Mouse (Mus musculus) kidney, postnatal 25 days (tissue): ENCODE results near the gene Kif1b.

Source experiments
- DNase-seq, 2 experiments: peaks; one replicate each; pipeline ENCODE4 v3.0.0; 2021; ENCODE audit warnings: mixed read lengths in 2 of 2

The Kif1b gene

DNA sequence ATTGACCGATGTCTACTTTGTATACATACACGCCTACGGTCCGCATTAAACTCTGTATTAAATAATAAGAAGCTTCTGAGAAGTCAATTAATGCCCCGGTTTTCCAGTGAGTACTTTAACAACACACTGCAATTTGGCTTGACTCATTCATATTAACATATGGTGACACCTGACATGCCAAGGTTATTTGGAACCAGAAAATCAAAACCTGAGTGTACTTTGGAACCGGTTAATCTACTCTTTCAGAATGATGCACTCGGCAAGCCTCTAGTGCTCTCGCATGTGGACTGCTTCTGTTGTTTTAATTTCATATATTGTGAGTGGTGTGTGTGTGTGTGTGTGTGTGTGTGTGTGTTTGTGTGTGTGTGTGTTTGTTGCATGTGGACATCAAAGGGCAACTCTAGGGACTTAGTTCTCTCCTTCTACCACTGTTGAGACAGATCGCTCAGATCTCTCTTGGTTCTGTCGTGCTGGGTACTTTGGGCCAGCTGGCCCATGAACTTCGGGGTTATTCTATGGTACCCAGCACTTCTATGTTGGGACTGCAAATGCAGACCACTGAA, 6.9 kb upstream of the Kif1b start:
- no peak for DNase-seq

DNA sequence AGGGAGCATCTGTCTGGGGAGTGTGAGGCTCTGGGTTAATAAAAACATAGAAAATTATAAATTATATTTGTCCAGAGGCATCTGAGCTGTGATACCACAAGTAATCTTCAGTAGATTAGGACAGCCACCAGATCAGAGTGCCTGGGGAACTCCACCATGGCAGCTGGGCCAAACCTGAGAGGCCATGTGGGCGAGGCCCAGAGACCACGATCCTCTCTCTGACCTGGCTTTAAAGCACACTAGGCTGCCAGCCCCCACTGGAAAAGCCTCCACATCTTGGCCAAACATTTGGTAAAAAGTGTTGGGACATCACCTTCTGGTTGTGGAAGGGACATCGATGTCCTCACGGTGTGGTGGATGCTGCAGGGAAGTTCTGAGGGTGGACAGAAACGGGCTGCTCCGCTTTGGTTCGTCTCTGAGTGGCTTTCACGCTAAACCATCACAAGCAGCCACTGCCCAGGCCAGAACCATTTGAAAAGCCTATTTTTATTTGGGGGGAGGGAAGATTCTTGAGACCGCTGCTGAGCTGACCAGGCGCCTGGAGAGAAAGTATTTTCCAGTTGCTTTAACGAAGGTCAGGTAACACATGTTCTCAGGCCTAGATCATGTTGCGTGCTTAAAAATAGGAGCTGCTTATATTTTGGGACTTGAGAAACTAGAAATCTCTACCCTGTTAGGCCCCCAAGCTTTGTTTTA, 6.2 kb upstream of the Kif1b start:
- no peak for DNase-seq

DNA sequence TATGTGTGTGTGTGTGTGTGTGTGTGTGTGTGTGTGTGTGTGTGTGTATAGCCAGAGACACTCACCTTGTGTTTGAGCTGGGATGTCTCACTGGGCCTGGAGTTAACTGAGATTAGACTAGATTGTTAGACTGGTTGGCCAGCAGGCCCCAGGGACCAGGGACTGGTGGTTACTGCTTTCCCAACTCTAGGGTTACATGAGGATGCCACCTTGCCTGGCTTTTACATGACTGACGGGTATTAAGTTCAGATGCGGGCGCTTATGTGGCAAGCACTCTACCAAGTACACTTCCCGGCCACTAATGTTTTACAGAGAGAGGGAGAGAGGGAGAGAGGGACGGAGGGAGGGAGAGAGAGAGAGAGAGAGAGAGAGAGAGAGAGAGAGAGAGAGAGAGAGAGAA, 4.5 kb upstream of the Kif1b start:
- no peak for DNase-seq

DNA sequence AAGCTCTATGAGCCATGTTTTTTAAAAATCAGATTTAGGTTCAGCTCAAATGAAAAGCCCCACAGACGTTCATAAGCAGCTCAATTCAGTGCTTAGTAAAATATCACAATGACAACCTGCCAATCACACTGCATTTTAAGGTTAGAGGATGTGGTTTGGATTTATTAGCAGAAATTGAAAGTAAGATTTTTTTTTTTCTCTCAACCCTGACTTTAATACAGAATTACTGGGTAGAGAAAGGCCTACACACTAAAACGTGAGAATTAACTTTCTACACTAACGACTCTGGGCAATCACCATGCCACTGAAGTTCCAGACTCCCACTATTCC, 963 bp upstream of the Kif1b start:
- no peak for DNase-seq

DNA sequence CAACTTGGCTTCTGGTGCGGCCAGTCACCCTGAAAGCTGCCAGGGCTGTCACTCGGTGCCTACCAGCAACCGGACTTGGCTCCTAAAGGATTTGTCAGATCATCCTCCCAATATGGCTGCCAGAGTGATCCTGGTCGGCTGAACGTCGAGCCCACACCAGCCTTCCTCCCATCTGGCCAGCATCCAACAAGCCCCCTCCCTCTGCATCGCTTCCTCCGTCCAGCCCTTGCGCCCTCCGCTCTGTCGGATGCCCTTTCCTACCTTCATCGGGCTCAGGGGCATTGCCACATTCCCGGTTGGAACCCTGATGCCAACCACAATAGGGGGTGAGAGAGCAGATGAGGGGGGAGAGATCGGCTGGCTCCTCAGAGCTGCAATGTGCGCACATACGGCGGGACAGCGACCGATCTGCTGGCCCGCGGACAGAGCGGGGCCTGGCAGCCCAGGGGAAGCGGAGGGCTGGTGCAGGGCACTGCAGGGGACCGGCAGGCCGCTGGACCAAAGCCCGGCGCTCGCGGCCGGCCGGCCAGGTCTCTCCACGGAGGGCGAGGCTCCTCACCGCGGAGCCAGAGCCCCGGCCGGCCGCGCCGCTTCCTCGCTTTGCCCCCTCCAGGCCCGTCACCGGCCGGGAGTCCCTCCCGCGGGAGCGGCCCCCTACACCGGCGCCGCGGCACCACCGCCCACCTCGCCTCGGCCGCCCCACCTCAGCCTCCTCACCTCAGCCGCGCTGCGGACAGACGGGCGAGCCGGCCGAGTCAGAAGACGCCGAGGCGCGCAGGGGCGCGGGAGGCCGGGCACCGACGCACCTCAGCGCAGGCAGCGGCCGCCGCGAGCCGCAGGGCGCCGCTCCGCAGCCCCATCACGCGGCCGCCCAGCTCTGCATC, 539 bp downstream of the Kif1b start:
- peak; percentile 81 to 88 for DNase-seq

DNA sequence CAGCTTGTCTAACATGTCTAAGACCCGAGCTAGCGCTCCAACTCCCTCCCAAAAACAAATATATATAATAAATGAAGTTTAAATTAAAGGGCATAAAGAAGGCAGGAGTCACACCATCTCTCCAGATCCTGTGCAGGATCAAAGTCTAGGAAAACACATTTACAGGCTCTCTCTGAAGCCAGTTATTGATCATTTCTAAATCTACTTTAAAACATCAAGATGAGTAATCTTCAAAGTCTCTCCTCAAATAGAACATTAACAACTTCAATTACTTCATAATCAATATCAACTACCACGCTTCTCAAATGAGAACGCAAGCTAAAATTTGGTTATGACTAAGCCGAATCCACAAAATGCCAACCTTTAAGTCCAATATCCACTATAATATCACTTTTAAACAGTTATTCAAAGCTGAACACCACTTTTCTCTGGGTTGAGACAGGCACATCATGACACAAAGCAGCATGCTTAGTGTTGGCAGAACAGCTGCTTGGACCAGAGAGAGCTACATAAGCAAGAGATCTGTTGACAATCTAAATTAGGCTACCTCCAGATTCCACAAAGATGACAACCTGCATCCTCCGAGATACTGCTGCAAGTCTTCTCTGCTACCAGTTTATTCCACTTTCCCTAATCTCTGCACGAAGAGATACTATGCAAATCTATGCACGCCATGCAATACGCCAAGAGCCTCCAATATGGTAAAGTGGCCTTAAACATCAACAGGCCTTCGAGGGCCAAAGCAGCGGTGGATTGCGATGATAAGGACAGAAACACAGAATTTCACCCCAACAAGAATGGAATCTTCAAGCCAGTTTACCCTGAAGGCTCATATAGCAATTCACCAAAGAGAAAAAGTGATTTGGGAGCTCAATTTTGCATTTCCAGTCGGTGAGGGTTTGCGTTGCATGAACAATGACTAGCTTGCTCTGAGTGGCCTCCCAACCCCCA, 1.5 kb downstream of the Kif1b start:
- DNase-seq: no peak

DNA sequence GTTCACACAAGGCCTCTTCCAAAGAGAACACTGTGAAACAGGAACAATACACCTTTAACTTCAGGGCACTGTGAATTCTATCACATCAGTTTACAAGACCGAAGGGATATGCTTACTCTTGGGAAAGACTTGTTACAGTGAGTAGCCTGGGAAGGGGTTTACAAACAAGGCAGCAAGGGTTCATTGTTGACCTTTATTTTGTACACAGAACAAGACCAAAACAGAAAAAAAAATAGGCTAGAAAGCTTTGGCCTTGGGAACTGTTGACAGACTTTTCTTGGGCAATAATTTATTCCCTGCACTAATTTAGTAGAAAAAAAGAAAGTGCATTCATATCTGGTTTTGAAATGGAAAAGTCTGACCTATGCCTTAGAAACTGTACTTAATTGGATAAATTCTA, 3.0 kb downstream of the Kif1b start:
- no peak for DNase-seq

DNA sequence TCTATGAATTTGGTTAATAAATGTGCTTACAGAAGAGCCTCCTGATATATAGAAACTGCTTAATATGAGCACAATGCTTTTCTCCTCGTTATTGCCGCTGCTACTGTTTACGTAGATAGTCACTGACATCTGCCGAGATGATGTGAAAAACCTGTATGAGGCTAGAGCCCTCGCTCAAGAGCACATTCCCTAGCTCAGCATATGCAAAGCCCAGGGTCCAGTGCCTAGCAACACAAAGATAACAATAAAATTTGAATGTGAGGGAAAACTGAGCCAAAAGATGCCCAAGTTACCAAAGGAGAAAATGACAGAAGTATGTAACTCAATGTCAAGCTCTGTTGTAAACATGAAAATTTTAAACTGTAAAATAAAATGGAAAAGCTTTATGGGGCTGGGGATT, 4.0 kb downstream of the Kif1b start:
- no peak for DNase-seq

DNA sequence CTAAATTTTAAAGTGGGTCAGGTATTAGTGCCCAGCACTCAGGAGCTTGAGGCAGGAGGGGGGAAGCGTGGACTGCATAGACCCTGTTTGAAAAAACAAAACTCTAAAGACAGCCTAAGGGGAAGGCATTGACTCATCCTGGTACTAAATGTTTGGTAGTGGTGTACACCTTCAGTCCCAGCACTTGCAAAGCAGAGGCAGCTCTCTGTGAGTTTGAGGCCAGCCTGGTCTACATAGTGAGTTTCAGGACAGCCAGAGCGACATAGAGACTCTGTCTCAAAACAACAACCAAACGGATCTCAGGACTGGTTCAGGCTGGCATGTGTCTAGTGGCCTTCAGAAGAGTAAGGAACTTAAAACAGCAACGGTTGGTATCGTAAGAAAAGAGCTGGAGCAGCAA, 4.7 kb downstream of the Kif1b start:
- DNase-seq: no peak

DNA sequence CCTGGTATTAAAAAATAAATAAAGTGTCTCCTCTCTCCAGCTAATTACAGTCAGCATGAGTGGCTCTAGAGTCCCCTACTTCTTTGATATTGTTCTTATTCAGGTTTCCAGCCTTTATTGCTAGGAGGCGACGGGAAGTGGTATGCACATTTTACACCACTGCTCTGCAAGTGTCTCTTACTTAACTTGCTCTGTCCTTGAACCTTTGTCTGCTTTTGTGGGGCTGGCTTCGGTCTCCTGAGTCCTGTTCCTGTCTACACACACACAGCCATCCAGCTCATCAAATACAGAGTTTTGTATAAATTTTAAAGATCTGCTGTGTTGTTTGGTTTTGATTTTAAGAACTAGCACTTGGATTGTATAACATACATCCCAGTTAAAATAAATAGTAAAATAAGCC, 5.4 kb downstream of the Kif1b start:
- no peak for DNase-seq

DNA sequence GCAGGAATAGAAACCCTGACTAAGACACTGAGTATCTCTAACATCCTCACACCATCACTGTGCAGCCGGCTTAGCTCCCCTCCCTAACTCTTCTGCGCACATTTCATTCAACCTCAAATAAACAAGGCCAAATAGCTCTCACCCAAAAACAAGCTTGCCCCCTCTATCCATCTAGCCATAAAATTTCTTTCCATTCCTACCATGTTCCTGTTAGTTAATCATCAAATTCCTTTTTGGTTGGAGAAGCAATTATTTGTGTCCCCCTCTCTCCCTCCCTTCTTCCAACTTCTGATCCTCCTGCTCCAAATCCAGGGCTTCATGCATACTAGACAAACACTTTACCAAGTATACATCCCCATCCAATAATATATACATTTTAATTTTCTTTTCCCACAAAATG, 11.0 kb downstream of the Kif1b start:
- no peak for DNase-seq

DNA sequence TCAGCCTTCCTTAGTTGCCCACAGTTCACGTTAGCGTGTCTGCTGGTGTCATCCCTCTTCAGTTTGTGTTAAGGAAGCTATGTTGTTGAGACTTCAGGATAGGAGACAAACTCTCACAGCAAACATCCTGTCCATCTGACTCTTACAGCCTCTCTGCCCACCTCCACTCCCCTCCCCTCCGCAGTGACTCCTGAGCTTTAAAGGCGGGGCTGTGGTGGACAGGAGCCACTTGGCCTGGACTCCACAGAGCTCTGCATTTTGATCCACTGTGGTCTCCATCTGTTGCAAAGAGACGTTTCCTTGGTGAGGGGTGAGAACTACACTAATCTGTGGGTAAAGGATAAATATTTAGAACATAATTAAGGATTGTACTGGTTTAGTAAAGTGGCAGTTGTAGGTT, 14.5 kb downstream of the Kif1b start:
- no peak for DNase-seq

DNA sequence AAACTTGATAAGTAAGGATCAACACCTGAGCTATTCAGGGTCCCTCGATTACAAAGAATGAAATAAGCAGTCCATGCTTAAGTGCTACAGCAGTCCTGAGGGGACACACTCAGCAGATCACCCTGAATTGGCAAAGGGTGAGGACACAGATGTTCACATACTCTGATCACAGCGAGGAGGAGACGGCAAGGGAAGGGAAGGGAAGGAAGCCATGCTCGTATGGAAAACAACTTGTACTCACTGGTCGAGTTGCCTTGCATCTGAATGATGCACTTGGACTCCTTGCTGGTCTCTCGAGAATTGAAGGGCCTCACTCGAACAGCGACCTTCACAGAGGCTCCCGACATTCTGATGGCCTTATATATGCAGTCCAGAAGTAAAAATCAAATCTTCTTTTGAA, 16.4 kb downstream of the Kif1b start:
- no peak for DNase-seq

DNA sequence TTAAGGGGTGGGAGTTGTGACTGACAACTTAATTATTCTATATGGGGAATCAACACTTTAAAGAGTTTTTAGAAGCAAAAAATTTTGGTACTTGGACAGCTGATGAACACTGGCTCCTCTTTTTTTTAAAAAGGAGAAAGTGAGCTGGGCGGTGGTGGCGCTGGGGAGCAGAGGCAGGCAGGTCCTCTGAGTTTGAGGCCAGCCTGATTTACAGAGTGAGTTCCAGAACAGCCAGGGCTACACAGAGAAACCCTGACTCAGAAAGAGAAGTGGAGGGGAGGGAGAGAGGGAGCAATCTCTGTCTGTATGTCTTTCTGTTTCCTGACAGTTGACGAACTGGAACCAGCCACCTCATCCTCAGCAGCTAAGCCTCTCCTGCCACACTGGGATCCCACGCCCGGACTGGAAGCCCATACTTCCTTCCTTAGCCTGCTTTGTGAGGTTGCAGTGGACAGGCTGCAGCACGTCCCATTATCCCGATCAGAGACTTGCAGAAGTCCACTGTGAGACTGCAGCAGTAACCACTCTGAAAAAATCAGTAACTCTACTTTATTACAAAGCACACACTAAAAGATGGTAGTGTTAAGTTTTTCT, 17.2 kb downstream of the Kif1b start:
- peak in 1 of 2 experiments; percentile 38 for DNase-seq

DNA sequence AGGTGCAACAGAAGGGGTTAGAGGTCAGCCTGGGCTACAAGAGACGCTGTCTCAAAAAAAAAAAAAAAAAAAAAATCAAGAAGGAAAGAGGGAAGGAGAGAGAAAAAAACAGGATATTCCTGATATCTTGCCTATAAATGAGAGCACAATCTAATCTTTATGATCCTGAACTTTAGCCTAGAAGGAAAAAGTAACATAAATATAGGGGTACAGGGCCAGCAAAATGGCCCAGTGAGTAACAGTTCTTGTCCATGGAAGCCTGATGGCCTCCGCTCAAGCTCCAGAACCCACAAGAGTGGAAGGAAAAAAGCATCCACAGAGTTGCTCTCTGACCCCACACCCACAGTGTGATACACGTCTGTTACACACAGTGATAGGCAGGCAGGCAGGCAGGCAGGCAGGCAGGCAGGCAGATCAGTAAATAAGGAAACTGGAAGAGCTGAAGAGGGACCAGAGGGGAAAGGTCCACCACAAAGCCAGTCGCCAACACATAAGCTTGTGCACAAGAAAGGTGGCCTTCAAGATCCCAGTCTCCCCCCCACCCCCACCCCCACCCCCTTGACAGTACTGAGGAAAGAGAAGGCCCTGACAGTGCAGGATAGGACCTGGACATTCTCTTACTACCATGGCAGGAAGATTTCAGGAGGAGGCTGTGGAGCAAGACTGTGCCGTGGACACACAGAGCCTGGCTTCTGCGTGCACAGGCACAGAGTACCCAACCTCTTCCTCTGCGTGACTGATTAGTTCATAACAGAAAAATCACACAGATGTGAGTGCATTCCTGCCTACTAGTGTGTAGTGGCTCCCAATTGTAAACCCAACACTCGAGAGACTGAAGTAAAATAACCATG, 21.0 kb downstream of the Kif1b start:
- DNase-seq: no peak

DNA sequence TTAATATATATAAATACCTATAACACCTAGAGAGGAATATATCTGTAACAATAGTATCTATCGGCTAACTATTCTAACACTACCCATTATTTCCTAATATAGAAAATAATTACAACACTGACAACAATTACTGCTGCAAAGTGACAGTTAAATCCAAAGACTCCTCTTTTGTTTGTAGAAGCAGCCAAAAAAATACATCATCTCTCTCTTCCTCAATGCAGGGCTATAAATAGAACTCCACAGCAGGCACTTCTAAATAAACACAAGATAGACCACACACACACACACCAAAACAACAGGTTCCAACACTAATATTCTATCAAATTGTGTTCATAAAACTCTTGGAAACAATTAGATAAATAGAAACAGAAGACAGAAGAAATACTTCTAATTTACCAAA, 21.8 kb downstream of the Kif1b start:
- no peak for DNase-seq

DNA sequence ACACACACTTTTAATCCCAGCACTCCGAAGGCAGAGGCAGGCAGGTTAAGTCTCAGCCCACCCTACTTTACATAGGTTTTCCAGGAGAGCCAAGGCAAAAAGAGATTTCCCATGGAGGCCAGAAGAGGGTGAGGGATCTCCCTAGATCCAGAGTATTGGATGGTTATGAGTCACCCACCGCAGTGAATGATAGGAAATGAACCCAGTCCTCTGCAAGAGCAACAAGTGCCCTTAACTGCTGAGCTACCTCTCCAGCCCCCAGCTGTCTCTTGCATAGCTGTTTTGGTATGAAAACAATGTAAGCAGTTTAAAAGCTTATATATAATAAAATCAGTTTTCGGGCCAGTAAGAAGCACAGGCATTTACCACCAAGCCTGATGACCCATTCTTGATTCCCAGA, 24.5 kb downstream of the Kif1b start:
- DNase-seq: no peak

DNA sequence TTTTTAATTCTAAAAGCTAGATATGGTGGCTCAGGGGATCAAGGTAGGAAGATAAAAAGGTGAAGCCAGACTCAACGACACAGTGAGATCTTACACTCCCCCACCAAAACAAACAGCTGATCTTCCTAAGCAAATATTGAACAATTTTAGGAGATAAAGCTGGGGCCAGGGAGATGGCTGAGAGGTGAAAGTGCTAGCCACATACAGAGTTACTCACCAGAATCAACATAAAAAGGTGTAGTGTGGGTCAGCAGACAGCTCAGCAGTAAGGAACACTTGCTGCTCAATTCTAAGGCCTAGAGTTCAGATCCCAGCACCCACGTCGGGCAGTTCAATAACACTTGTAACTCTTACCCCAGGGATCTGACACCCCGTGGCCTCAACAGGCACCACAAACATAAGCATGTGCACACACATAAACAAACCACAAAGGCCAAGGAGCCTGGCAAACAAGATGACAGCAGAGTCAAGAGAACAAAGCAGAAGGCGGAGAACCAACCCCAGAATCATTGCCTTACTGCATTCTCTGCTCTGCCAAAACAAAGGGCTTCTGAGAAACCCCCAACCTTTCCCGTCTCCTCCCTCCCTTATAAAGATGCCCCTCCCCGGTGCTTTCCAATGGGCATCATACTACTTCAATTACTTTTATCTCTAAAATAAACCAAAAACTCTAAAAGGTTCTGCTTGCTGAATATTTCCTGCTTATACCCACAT, 25.3 kb downstream of the Kif1b start:
- no peak for DNase-seq

DNA sequence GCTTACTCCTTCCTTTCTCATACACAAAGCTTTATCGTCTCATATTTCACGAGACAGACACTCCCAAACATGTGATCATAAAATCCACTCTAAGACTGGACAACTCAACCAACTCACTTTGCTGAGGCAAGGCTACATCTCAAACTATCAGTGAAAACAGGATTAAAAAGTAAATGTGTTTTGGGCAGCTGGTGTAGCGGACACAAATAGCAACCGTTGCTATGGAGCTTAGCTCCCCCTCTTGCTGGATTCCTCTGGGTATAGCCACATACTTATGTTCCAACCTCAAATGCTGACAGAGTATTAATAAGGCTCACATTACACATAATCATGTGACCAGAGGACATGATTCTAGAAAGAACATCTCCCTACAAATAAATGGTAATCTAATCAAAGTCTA, 29.9 kb downstream of the Kif1b start:
- DNase-seq: no peak

DNA sequence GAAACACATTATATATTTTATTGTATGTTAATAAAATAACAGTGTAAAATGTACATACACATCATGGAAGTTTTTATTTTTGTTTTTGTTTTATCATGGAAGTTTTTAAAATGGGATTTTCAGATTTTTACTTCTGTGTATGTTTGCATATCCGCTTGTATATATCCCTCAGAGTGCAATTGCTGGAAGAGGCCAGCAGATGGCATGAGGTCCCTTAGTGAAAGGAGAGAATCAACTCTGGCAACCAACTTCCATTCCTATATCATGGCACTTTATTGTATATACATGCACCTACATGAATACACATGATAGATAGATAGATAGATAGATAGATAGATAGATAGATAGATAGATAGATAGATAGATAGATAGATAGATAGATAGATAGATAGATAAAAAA, 34.4 kb downstream of the Kif1b start:
- peak in 1 of 2 experiments; percentile 32 for DNase-seq

DNA sequence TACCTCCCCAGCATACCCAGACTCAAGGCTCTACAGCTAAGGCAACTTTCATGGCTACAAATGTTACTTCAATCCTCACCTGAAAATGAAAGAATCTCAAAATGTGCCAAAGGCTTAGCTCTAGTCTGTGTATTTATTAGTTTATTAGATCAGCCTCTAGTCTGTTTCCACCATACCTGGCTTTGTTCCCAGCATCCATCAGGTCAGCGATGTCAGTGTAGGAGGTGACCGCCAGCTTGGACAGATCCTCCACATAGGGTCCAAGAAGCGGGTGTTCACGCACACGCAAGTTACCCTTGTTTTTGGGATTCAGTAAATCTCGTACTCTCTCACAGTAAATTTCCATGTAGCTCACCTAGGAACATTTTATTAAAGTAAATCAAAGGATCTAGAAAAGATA, 37.0 kb downstream of the Kif1b start:
- no peak for DNase-seq
